Mouse (Mus musculus): ENCODE data around the gene Rrp15. TPM values are rescaled to one million over a fixed set of nuclear protein-coding genes. Genes with fewer than 3 reads are reported as not detected.
"Not testable (repeated sequence)": the region's sequence is repeated elsewhere in the genome, so short reads cannot be mapped to it uniquely, and the experiment has no call there.

Gene Rrp15
- polyA plus RNA-seq, 1 experiment from 2014 or later: 40.3 TPM

DNA sequence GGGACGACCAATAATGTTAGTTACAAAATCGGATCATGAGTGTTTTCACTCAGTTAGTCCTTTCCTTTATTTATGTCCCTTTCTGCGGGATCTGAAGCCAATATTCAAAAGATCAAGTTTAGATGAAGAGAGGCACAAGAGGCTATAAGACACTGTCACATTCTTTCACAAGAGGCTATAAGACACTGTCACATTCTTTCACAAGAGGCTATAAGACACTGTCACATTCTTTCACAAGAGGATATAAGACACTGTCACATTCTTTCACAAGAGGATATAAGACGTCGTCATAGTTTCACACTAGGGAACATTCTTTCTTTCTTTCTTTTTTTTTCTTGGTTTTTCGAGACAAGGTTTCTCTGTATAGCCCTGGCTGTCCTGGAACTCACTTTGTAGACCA lies 14.3 kb upstream of the Rrp15 start:
- WGBS: 67% methylated on average over 6 of the region's 6 CpGs
- not testable (repeated sequence) for H3K27me3 ChIP-seq (ENCODE audit: control insufficient read depth, insufficient read depth, low read length); H3K4me3 ChIP-seq (ENCODE audit: low read length); H3K36me3 ChIP-seq (ENCODE audit: control insufficient read depth, insufficient read depth); H3K27ac ChIP-seq (ENCODE audit: low read length); H3K4me2 ChIP-seq (ENCODE audit: low read depth, low read length); H3K4me1 ChIP-seq (ENCODE audit: control insufficient read depth, insufficient read depth, low read length); H3K9ac ChIP-seq (ENCODE audit: low read length); ATAC-seq (replicated peaks; ENCODE audit: extremely low read depth, insufficient read depth, low FRiP score); H3K9me3 ChIP-seq (replicated peaks; ENCODE audit: control insufficient read depth, low read length)

DNA sequence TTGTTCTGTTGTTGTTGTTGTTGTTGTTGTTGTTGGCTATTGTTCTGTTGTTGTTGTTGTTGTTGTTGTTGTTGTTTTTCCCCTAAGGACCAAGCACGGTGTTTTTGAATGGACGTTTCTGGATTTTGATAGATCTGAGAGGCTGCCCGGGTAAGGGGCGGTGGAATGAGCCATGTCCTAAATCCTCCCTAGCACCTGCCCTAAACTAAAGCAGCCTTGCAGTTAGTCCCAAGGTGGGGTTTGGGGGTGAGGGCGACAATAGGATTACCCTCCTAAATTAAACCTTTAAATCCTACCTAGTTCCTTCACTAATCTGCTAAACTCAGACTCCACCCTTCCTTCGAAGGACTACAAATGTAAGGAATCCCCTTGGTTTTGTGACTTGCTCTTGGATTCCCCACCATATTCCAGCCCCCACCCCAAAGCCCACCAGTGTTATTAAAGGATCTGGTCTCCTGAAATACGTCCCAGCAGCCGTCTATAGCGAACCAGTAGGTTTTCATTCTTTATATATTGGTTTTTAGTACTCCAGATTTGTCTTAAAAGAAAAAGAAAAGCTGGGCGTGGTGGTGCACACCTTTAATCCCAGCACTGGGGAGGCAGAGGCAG lies 621 bp upstream of the Rrp15 start:
- H3K4me1 ChIP-seq (ENCODE audit: control insufficient read depth, insufficient read depth, low read length): peaks cover 14% of the 10 kb centered on the region
- ATAC-seq (replicated peaks; ENCODE audit: extremely low read depth, insufficient read depth, low FRiP score): peak; percentile 58; the same call in 1 of the 2 replicates
- no peaks in the 10 kb centered on the region for H3K9me3 ChIP-seq (replicated peaks; ENCODE audit: control insufficient read depth, low read length)
- H3K27ac ChIP-seq (ENCODE audit: low read length): peak overlapping the region; percentile 91
- H3K4me2 ChIP-seq (ENCODE audit: low read depth, low read length): peak overlapping the region; percentile 81
- WGBS: 35% methylated on average over 10 of the region's 10 CpGs
- no peaks in the 10 kb centered on the region for H3K27me3 ChIP-seq (ENCODE audit: control insufficient read depth, insufficient read depth, low read length)
- no peaks in the 10 kb centered on the region for H3K36me3 ChIP-seq (ENCODE audit: control insufficient read depth, insufficient read depth)
- peak overlapping the region; percentile 97 for H3K9ac ChIP-seq (ENCODE audit: low read length)
- H3K4me3 ChIP-seq (ENCODE audit: low read length): peak overlapping the region; percentile 90

DNA sequence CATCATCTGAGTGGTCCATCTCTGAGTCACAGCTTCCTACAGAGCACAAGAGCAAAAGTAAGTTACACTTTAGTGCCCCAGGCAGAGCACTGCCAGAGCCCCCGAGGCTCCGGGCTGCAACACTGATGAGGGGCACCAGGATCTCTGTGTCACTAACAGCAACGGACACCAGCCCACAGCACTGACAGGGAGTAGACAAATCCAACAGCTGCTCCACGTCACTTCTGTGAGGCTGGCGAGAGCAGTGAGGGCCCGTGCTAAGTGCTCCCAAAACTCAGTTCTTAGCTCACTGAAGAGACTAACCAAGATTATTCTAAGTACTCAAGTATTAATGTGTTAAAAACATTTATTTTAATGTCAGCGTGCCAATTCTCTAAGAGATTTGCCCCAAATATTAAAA lies 9.3 kb downstream of the Rrp15 start:
- Histone ChIP-seq H3K27ac (ENCODE audit: low read length) (no peak overlapping the region), H3K4me1 (ENCODE audit: control insufficient read depth, insufficient read depth, low read length) (0 out of 2 replicates have a peak, but pooled peaks cover 2% of the 10 kb centered on the region), H3K36me3 (ENCODE audit: control insufficient read depth, insufficient read depth) (peaks cover 23% of the 10 kb centered on the region), H3K4me3 (ENCODE audit: low read length) (no peak overlapping the region), H3K27me3 (ENCODE audit: control insufficient read depth, insufficient read depth, low read length) (no peaks in the 10 kb centered on the region), H3K9me3 (replicated peaks; ENCODE audit: control insufficient read depth, low read length) (no peaks in the 10 kb centered on the region), H3K4me2 (ENCODE audit: low read depth, low read length) (no peak overlapping the region), H3K9ac (ENCODE audit: low read length) (no peak overlapping the region)
- WGBS: 65% methylated on average over 7 of the region's 7 CpGs
- ATAC-seq (replicated peaks; ENCODE audit: extremely low read depth, insufficient read depth, low FRiP score): no peak

DNA sequence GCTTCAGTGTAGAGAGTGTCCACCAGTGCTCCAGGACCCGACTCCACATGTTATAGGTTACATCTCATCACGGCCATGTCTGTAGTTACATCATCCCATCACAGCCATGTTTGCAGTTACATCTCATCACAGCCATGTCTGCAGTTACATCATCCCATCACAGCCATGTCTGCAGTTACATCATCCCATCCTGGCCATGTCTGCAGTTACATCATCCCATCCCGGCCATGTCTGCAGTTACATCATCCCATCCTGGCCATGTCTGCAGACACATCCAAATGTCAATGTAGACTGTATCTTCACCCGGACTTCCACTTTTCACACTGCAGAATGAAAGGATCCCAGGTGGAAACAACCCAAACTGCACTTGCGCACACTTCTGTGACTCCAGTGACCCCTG lies 13.6 kb downstream of the Rrp15 start:
- Histone ChIP-seq H3K4me2 (ENCODE audit: low read depth, low read length) (no peak overlapping the region), H3K4me1 (ENCODE audit: control insufficient read depth, insufficient read depth, low read length) (no peaks in the 10 kb centered on the region), H3K9me3 (replicated peaks; ENCODE audit: control insufficient read depth, low read length) (no peaks in the 10 kb centered on the region), H3K27ac (ENCODE audit: low read length) (no peak overlapping the region), H3K4me3 (ENCODE audit: low read length) (no peak overlapping the region), H3K9ac (ENCODE audit: low read length) (no peak overlapping the region), H3K36me3 (ENCODE audit: control insufficient read depth, insufficient read depth) (peaks cover 25% of the 10 kb centered on the region), H3K27me3 (ENCODE audit: control insufficient read depth, insufficient read depth, low read length) (no peaks in the 10 kb centered on the region)
- ATAC-seq (replicated peaks; ENCODE audit: extremely low read depth, insufficient read depth, low FRiP score): no peak
- WGBS: 93% methylated on average over 5 of the region's 5 CpGs

DNA sequence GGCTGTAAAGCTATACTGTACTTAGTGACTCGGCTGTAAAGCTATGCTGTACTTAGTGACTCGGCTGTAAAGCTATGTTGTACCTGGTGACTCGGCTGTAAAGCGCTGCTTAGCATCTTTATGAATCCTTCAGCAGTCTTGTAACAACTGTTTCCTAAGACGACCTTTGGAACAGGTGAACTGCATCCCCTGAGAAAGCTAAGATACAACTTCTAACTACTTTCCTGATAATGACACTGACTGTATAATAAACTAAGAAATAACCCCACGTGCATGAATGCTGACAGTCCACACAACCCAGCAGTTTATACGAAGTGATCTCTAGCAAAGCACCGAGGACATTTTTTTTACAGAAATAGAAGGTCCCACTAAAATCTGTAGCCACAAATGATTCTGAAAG lies 16.1 kb downstream of the Rrp15 start:
- Histone ChIP-seq H3K9me3 (replicated peaks; ENCODE audit: control insufficient read depth, low read length) (no peaks in the 10 kb centered on the region), H3K9ac (ENCODE audit: low read length) (no peak overlapping the region), H3K27me3 (ENCODE audit: control insufficient read depth, insufficient read depth, low read length) (no peaks in the 10 kb centered on the region), H3K4me1 (ENCODE audit: control insufficient read depth, insufficient read depth, low read length) (no peaks in the 10 kb centered on the region), H3K36me3 (ENCODE audit: control insufficient read depth, insufficient read depth) (peaks cover 18% of the 10 kb centered on the region), H3K4me2 (ENCODE audit: low read depth, low read length) (no peak overlapping the region), H3K4me3 (ENCODE audit: low read length) (no peak overlapping the region), H3K27ac (ENCODE audit: low read length) (no peak overlapping the region)
- ATAC-seq (replicated peaks; ENCODE audit: extremely low read depth, insufficient read depth, low FRiP score): no peak
- WGBS: 93% methylated on average over 8 of the region's 8 CpGs

DNA sequence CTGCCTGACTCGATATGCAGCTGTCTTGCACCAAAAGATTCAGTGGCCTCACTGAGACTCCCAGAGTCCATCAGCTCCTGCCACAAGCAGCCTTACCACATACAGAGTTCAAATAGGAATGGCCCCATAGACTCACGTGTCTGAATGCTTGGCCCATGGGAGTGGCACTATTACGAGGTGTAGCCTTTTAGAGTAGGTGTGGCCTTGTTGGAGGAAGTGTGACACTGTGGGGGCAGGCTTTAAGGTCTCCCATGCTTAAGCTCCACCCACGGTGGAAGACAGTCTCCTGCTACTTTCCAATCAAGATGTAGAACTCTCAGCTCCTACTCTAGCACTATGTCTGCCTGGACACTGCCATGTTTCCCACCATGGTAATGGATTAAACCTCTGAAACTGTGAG lies 20.4 kb downstream of the Rrp15 start:
- WGBS: 65% methylated on average over 4 of the region's 4 CpGs
- Histone ChIP-seq H3K4me1 (ENCODE audit: control insufficient read depth, insufficient read depth, low read length) (no peaks in the 10 kb centered on the region), H3K4me3 (ENCODE audit: low read length) (no peak overlapping the region), H3K27me3 (ENCODE audit: control insufficient read depth, insufficient read depth, low read length) (no peaks in the 10 kb centered on the region), H3K4me2 (ENCODE audit: low read depth, low read length) (no peak overlapping the region), H3K9ac (ENCODE audit: low read length) (no peak overlapping the region), H3K9me3 (replicated peaks; ENCODE audit: control insufficient read depth, low read length) (no peaks in the 10 kb centered on the region), H3K27ac (ENCODE audit: low read length) (no peak overlapping the region), H3K36me3 (ENCODE audit: control insufficient read depth, insufficient read depth) (0 out of 2 replicates have a peak, but pooled peaks cover 2% of the 10 kb centered on the region)
- no peak for ATAC-seq (replicated peaks; ENCODE audit: extremely low read depth, insufficient read depth, low FRiP score)

DNA sequence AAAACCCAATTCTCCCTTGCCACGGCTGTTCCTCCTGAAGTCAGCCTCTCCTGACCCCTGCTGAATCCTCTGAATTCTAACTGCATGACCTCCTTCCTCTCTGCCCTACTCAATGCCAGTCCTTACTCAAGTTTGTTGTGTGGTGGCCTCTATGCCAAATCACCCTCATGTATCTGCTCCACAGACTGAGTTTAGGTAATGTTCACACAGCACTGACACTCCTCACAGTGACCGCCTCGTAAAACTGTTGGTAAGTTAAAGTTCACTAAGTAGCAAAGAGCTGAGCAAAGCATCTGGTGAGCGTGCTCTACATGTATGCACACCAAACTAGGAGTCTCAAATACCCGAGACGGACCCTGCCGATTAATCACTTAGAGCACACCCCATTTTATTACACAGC lies 23.0 kb downstream of the Rrp15 start:
- no peak for ATAC-seq (replicated peaks; ENCODE audit: extremely low read depth, insufficient read depth, low FRiP score)
- Histone ChIP-seq H3K36me3 (ENCODE audit: control insufficient read depth, insufficient read depth) (no peaks in the 10 kb centered on the region), H3K9me3 (replicated peaks; ENCODE audit: control insufficient read depth, low read length) (no peaks in the 10 kb centered on the region), H3K9ac (ENCODE audit: low read length) (no peak overlapping the region), H3K4me2 (ENCODE audit: low read depth, low read length) (no peak overlapping the region), H3K27me3 (ENCODE audit: control insufficient read depth, insufficient read depth, low read length) (no peaks in the 10 kb centered on the region), H3K4me1 (ENCODE audit: control insufficient read depth, insufficient read depth, low read length) (no peaks in the 10 kb centered on the region), H3K27ac (ENCODE audit: low read length) (no peak overlapping the region), H3K4me3 (ENCODE audit: low read length) (no peak overlapping the region)
- WGBS: 85% methylated on average over 7 of the region's 7 CpGs

DNA sequence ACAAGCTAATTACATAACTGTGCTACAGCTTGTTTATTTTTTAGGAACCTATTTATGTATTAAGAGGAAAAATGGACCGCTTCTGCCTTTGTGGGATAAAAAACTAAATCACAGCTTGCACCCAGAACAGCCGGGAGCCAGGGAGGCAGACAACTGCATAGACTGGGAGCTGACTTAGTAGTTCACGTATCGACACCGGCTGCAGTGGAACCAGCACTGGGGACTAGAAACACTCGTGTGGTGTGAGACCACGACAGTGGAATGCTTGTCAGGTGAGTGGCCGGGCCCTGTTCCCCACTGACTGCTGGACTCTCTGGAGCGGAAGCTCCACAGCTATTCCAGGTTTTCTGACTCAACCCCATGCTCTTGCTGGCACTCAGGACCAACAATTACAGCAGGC lies 26.9 kb downstream of the Rrp15 start:
- 75% methylated on average over 9 of the region's 9 CpGs for WGBS
- no peak overlapping the region for H3K4me3 ChIP-seq (ENCODE audit: low read length)
- H3K4me1 ChIP-seq (ENCODE audit: control insufficient read depth, insufficient read depth, low read length): no peaks in the 10 kb centered on the region
- H3K9me3 ChIP-seq (replicated peaks; ENCODE audit: control insufficient read depth, low read length): no peaks in the 10 kb centered on the region
- H3K9ac ChIP-seq (ENCODE audit: low read length): no peak overlapping the region
- no peaks in the 10 kb centered on the region for H3K27me3 ChIP-seq (ENCODE audit: control insufficient read depth, insufficient read depth, low read length)
- no peak overlapping the region for H3K27ac ChIP-seq (ENCODE audit: low read length)
- peaks cover 10% of the 10 kb centered on the region; the same call in 1 of the 2 replicates for H3K36me3 ChIP-seq (ENCODE audit: control insufficient read depth, insufficient read depth)
- ATAC-seq (replicated peaks; ENCODE audit: extremely low read depth, insufficient read depth, low FRiP score): no peak
- H3K4me2 ChIP-seq (ENCODE audit: low read depth, low read length): no peak overlapping the region

DNA sequence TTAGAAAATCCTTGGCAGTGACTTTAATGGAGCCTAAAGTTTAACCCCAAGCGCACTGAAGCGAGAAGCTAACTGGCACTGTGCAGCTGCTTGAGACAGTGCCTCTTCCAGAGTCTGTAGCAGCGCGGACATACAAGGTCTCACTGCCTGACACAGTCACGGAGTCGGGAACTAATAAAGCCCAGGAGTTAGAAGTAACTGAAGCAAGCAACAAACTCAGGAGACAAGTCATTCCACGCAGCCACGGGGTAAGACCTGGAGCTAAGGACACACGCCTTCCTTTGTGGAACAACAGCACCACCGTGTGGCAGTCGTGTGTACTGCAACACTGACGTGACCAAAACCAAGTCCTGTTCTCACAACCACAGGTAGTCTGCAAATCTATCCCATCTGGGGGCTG lies 27.3 kb downstream of the Rrp15 start:
- H3K9ac ChIP-seq (ENCODE audit: low read length): no peak overlapping the region
- WGBS: 30% methylated on average over 12 of the region's 12 CpGs
- no peak overlapping the region for H3K4me2 ChIP-seq (ENCODE audit: low read depth, low read length)
- H3K4me3 ChIP-seq (ENCODE audit: low read length): no peak overlapping the region
- ATAC-seq (replicated peaks; ENCODE audit: extremely low read depth, insufficient read depth, low FRiP score): 0 out of 2 replicates have a peak, but pooled peaks have one; percentile 49
- H3K27ac ChIP-seq (ENCODE audit: low read length): no peak overlapping the region
- H3K4me1 ChIP-seq (ENCODE audit: control insufficient read depth, insufficient read depth, low read length): no peaks in the 10 kb centered on the region
- peaks cover 12% of the 10 kb centered on the region; the same call in 1 of the 2 replicates for H3K36me3 ChIP-seq (ENCODE audit: control insufficient read depth, insufficient read depth)
- H3K9me3 ChIP-seq (replicated peaks; ENCODE audit: control insufficient read depth, low read length): no peaks in the 10 kb centered on the region
- no peaks in the 10 kb centered on the region for H3K27me3 ChIP-seq (ENCODE audit: control insufficient read depth, insufficient read depth, low read length)
